Mouse (Mus musculus) c-Kit-positive CD71-negative TER-119-negative erythroid progenitor cells, embryonic 14.5 days (primary cell): ENCODE data around the gene Pdia5.

Source experiments
- DNase-seq: peaks from one replicate; pipeline ENCODE4 v3.0.0-alpha.2; 2013; ENCODE audit warnings: low read depth

Gene Pdia5

GRCm38 (mm10) chr16:35490231-35491070, at the start of gene Pdia5:
Pdia5 (minus strand) TSS chr16:35490873.
- DNase-seq = peak; percentile 65

GRCm38 (mm10) chr16:35539041-35539440, 48.4 kb upstream of the Pdia5 start:
- DNase-seq = no peak

- DNase-seq = no peak
Measured at GRCm38 (mm10) chr16:35537651-35538050, 47.0 kb upstream of the Pdia5 start.

GRCm38 (mm10) chr16:35534630-35535029, 44.0 kb upstream of the Pdia5 start:
- no peak for DNase-seq

- no peak for DNase-seq
Measured at GRCm38 (mm10) chr16:35524200-35524599, 33.5 kb upstream of the Pdia5 start.

GRCm38 (mm10) chr16:35519245-35519644, 28.6 kb upstream of the Pdia5 start:
- no peak for DNase-seq

- no peak for DNase-seq
Measured at GRCm38 (mm10) chr16:35517976-35518951, 27.6 kb upstream of the Pdia5 start.

- no peak for DNase-seq
Measured at GRCm38 (mm10) chr16:35515977-35516612, 25.4 kb upstream of the Pdia5 start.

- no peak for DNase-seq
Measured at GRCm38 (mm10) chr16:35509331-35510070, 18.8 kb upstream of the Pdia5 start.

- DNase-seq = no peak
Measured at GRCm38 (mm10) chr16:35508581-35508980, 17.9 kb upstream of the Pdia5 start.

GRCm38 (mm10) chr16:35505786-35506185, 15.1 kb upstream of the Pdia5 start:
- no peak for DNase-seq

- DNase-seq = no peak
Measured at GRCm38 (mm10) chr16:35504266-35504665, 13.6 kb upstream of the Pdia5 start.

GRCm38 (mm10) chr16:35502456-35502855, 11.8 kb upstream of the Pdia5 start:
- no peak for DNase-seq

GRCm38 (mm10) chr16:35501106-35501760, 10.6 kb upstream of the Pdia5 start:
- no peak for DNase-seq

- no peak for DNase-seq
Measured at GRCm38 (mm10) chr16:35500342-35500741, 9.7 kb upstream of the Pdia5 start.

GRCm38 (mm10) chr16:35489793-35490192, 880 bp downstream of the Pdia5 start:
- DNase-seq = no peak

- DNase-seq = no peak
Measured at GRCm38 (mm10) chr16:35489066-35489718, 1.5 kb downstream of the Pdia5 start.

- DNase-seq = no peak
Measured at GRCm38 (mm10) chr16:35487776-35488175, 2.9 kb downstream of the Pdia5 start.

GRCm38 (mm10) chr16:35487056-35487455, 3.6 kb downstream of the Pdia5 start:
- no peak for DNase-seq

- DNase-seq = no peak
Measured at GRCm38 (mm10) chr16:35485711-35486110, 5.0 kb downstream of the Pdia5 start.
